Mouse (Mus musculus) NIH3T3 (cell line): ENCODE measurements around the gene Hist1h2ap.
A peak's percentile ranks its signal among the peaks of the same experiment; 100 is the strongest.
"Not testable (repeated sequence)": the region's sequence is repeated elsewhere in the genome, so short reads cannot be mapped to it uniquely, and the experiment has no call there.

ENCODE experiments used
- DNase-seq: peaks from one replicate; pipeline ENCODE4 v3.0.0-alpha.2; 2012; ENCODE audit warnings: low read depth

The Hist1h2ap gene

DNA sequence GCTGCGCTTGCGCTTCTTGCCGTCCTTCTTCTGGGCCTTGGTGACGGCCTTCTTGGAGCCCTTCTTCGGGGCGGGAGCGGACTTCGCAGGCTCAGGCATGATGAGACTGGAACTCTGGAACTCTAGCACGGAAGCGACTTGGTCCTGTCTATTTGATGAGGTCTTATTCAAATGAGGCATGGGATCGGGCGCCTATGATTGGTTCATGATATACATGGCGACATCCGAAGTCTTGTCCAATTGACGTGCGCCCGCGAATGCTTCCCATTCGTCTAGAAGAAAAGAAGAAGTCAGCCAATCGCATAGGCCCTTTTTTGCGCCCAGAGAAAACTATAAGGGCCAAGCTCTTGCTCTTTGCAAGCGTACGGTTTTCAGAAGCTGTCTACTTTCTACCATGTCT lies 23.2 kb downstream of the Hist1h2ap start, which contains the start of the genes Hist1h2bq and Hist1h2ao:
Gene Hist1h2bq, minus strand, starts transcription at position 125 of the 400 bp plus-strand sequence.
Gene Hist1h2ao, plus strand, starts transcription at position 393 of the 400 bp plus-strand sequence.
- DNase-seq: not testable (repeated sequence)

DNA sequence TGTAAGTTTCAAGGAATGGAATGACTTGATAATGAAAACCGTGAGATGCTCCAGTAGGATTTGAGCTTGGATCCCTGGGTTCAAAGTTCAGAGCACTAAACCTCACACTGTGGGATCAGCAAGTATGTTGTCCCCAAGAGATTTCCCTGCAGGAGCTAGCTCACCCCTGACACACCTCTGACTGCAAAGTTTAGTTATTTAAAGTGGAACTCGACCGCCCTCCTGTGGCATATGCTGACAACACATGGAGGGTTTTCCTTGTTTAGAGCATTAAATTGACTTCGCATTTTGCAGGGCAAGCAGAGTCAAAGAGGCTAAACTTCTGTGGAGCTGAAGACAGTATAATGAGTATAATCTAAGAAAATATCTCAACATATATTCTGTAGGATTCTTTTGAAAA lies 30.2 kb downstream of the Hist1h2ap start:
- not testable (repeated sequence) for DNase-seq

GRCm38 (mm10) chr13:21797163-21797562 lies 36.1 kb downstream of the Hist1h2ap start:
- not testable (repeated sequence) for DNase-seq

GRCm38 (mm10) chr13:21795584-21795983 lies 37.7 kb downstream of the Hist1h2ap start:
- no peak for DNase-seq

- no peak for DNase-seq
Measured at GRCm38 (mm10) chr13:21790601-21791283, 42.6 kb downstream of the Hist1h2ap start.

DNA sequence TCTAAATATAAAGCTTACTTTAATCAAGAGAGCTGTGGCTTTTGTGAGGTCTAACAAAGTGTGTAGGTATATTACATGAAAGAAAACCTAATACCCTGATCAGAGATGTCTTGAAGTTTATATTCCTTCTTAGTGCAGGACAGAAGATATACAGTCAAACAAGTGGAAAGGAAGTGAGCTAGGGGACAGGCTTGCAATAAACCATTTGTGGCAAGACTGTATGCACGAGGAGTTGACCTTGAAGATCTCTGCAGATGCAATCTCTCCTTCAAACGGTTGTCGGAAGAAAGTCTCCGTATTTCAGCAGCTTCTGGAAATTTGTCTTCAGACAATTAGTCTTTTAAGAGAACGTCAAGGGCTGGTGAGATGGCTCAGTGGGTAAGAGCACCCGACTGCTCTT lies 43.4 kb downstream of the Hist1h2ap start:
- no peak for DNase-seq

- no peak for DNase-seq
Measured at GRCm38 (mm10) chr13:21787760-21788593, 45.3 kb downstream of the Hist1h2ap start.

DNA sequence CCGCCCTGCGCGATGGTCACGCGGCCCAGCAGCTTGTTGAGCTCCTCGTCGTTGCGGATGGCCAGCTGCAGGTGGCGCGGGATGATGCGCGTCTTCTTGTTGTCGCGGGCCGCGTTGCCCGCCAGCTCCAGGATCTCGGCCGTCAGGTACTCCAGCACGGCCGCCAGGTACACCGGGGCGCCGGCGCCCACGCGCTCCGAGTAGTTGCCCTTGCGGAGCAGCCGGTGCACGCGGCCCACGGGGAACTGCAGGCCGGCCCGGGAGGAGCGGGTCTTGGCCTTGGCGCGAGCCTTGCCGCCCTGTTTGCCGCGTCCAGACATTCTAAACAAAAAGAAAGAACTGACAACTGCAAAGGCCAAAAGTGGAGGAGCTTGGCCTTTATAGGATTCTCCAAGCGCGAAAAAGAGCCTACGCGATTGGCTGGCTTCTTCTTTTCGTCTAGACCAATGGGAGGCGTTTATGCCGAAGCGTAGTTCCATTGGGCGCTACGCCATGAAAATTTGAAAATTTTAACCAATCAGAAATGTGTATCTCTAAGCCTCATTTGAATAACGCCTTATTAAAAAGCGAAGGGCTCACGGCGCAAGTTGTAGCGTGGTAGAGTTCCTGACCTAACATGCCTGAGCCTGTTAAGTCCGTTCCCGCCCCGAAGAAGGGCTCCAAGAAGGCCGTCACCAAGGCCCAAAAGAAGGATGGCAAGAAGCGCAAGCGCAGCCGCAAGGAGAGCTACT lies 46.2 kb downstream of the Hist1h2ap start, which contains the start of the genes Hist1h2an and Hist1h2bp:
Gene Hist1h2an, minus strand, starts transcription at position 320 of the 731 bp plus-strand sequence.
Gene Hist1h2bp, plus strand, starts transcription at position 563 of the 731 bp plus-strand sequence.
- peak; percentile 97 for DNase-seq

- DNase-seq: peak; percentile 56
Measured at GRCm38 (mm10) chr13:21786189-21786898, 47.0 kb downstream of the Hist1h2ap start.

DNA sequence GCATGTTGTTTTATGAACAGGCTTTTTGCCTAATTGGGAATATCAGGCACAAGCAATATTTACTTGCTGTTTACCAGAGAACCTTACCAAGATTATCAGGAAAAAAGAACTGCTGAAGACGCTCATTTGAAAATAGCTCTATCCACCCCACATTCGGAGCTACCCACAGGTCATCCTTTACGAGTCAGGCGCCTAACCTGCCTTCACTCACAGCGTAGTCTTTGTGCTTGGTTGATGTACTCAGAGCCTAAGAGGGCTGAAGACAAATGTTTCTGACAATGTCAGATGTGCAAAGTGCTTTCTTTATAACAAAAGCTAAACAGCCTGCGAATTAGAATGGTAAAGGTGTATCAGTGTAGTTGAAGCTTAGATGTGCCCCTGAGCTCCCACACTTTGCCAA lies 49.0 kb downstream of the Hist1h2ap start:
- no peak for DNase-seq

GRCm38 (mm10) chr13:21783734-21784161 lies 49.6 kb downstream of the Hist1h2ap start:
- DNase-seq: peak; percentile 47

GRCm38 (mm10) chr13:21783255-21783617 lies 50.1 kb downstream of the Hist1h2ap start, which contains the start of gene Hist1h3i:
Gene Hist1h3i, minus strand, starts transcription at chr13:21783370.
- peak; percentile 84 for DNase-seq
